Mouse (Mus musculus) kidney, embryonic 15.5 days (tissue): ENCODE results near the gene Dcun1d5. TPM values are rescaled to one million over a fixed set of nuclear protein-coding genes. Genes with fewer than 3 reads are reported as not detected.

Experiments
- ATAC-seq: fragments of 200-750 bp; cut with Nextera tagmentation; replicated peaks from 2 replicates; pipeline ENCODE4 v1.8.0; 2017; ENCODE audit warnings: moderate TSS enrichment; ENCODE audit not compliant: low FRiP score
- H3K27ac ChIP-seq: fragments of 300-500 bp; sonication (generic); 2 replicates; pipeline ENCODE4 v1.5.1; 2015; ENCODE audit warnings: mild to moderate bottlenecking, inconsistent platforms
- H3K27me3 ChIP-seq: fragments of 300-500 bp; sonication (generic); 2 replicates; pipeline ENCODE4 v1.6.1; 2015; ENCODE audit warnings: inconsistent platforms
- H3K36me3 ChIP-seq: fragments of 300-500 bp; sonication (generic); 2 replicates; pipeline ENCODE4 v1.6.1; 2015; ENCODE audit warnings: inconsistent platforms
- H3K4me1 ChIP-seq: fragments of 300-500 bp; sonication (generic); 2 replicates; pipeline ENCODE4 v1.6.1; 2015; ENCODE audit warnings: inconsistent platforms
- H3K4me2 ChIP-seq: fragments of 300-500 bp; sonication (generic); 2 replicates; pipeline ENCODE4 v1.6.1; 2015; ENCODE audit warnings: moderate library complexity, mild to moderate bottlenecking, inconsistent platforms
- H3K4me3 ChIP-seq: fragments of 300-500 bp; sonication (generic); replicated peaks from 2 replicates; pipeline ENCODE4 v1.5.1; 2015; ENCODE audit warnings: mild to moderate bottlenecking, inconsistent platforms
- H3K9ac ChIP-seq: fragments of 300-500 bp; sonication (generic); 2 replicates; pipeline ENCODE4 v1.6.1; 2015; ENCODE audit warnings: mild to moderate bottlenecking, inconsistent platforms
- H3K9me3 ChIP-seq: fragments of 300-500 bp; sonication (generic); replicated peaks from 2 replicates; pipeline ENCODE4 v1.6.1; 2016; ENCODE audit warnings: inconsistent platforms
- WGBS: fragments of 180-500 bp; shearing (Covaris S2); methylation state at CpG from one replicate; pipeline ENCODE4 v1.1.7; 2015; ENCODE audit warnings: mixed read lengths; 5-methylcytosine and 5-hydroxymethylcytosine counted together
- polyA plus RNA-seq: library from polyadenylated mRNA; unstranded; fragments of >200 nt; fragmentation: Nextera tagmentation; extraction: Ambion mirVana; gene quantifications from 2 replicates; pipeline ENCODE4 v1.2.1, GENCODE M21; 2015

Gene Dcun1d5
- polyA plus RNA-seq, 1 experiment from 2014 or later: 126 TPM

DNA sequence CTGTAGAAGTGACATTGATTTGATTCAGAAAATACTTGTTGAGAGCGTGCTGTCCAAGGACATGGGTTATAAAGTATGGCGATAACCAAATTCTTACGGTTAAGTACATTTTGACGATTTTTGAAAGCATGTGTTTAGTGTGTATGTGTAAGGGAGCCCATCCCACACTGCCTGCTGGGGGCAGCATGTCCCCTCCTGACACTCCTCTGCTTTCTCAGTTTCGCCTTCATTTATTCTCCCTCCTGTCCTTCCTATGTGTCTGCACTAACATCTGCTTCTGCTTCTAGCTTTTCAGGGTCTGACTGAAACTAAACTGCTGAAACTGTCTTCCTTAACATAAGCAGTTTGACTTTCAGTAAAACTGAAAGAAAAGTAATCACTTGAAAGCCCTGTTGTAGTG lies 36.7 kb downstream of the Dcun1d5 start:
- WGBS: 87% methylated on average over 5 of the region's 5 CpGs
- Histone ChIP-seq H3K9ac (no peak overlapping the region), H3K27ac (no peak overlapping the region), H3K4me2 (no peak overlapping the region), H3K4me3 (no peak overlapping the region), H3K27me3 (no peaks in the 10 kb centered on the region), H3K9me3 (no peaks in the 10 kb centered on the region), H3K36me3 (peaks cover 3% of the 10 kb centered on the region; the same call in 1 of the 2 replicates), H3K4me1 (no peaks in the 10 kb centered on the region)
- no peak for ATAC-seq

- Histone ChIP-seq H3K27ac (no peak overlapping the region), H3K36me3 (peaks cover 3% of the 10 kb centered on the region; the same call in 1 of the 2 replicates), H3K9ac (no peak overlapping the region), H3K4me3 (no peak overlapping the region), H3K4me1 (no peaks in the 10 kb centered on the region), H3K4me2 (no peak overlapping the region), H3K9me3 (no peaks in the 10 kb centered on the region), H3K27me3 (no peaks in the 10 kb centered on the region)
- no peak for ATAC-seq
- 79% methylated on average over 7 of the region's 7 CpGs for WGBS
Observed at GRCm38 (mm10) chr9:7221460-7221859, 37.1 kb downstream of the Dcun1d5 start.

GRCm38 (mm10) chr9:7238619-7239018 lies 54.3 kb downstream of the Dcun1d5 start:
- no peaks in the 10 kb centered on the region for H3K27me3 ChIP-seq
- no peak overlapping the region for H3K4me2 ChIP-seq
- no peaks in the 10 kb centered on the region for H3K9me3 ChIP-seq
- H3K36me3 ChIP-seq: no peaks in the 10 kb centered on the region
- no peak overlapping the region for H3K4me3 ChIP-seq
- no peaks in the 10 kb centered on the region for H3K4me1 ChIP-seq
- no peak overlapping the region for H3K27ac ChIP-seq
- no peak for ATAC-seq
- H3K9ac ChIP-seq: no peak overlapping the region
- WGBS: 93% methylated on average over 1 of the region's 1 CpGs

DNA sequence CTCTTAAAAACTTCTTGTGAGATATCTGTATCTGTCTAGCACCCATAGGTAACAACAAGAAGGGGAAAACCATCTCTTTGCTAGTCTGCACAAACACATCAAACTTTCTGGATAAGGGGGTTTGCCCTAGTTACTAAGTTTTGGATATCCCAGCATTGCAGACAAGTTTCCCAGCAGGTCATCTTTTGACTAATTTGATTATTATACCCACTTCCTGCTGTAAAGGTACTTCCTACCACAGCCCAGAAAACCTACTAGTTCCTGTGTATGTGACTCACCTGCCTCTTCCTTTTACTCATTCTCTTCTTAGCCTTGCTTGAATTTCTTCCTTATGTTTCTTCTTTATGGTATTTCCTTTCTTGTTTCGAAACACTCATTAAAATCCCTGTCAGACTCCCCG lies 55.6 kb downstream of the Dcun1d5 start:
- 71% methylated on average over 2 of the region's 2 CpGs for WGBS
- no peak for ATAC-seq
- Histone ChIP-seq H3K36me3 (no peaks in the 10 kb centered on the region), H3K9ac (no peak overlapping the region), H3K4me3 (no peak overlapping the region), H3K9me3 (no peaks in the 10 kb centered on the region), H3K27ac (no peak overlapping the region), H3K4me1 (no peaks in the 10 kb centered on the region), H3K27me3 (no peaks in the 10 kb centered on the region), H3K4me2 (no peak overlapping the region)

DNA sequence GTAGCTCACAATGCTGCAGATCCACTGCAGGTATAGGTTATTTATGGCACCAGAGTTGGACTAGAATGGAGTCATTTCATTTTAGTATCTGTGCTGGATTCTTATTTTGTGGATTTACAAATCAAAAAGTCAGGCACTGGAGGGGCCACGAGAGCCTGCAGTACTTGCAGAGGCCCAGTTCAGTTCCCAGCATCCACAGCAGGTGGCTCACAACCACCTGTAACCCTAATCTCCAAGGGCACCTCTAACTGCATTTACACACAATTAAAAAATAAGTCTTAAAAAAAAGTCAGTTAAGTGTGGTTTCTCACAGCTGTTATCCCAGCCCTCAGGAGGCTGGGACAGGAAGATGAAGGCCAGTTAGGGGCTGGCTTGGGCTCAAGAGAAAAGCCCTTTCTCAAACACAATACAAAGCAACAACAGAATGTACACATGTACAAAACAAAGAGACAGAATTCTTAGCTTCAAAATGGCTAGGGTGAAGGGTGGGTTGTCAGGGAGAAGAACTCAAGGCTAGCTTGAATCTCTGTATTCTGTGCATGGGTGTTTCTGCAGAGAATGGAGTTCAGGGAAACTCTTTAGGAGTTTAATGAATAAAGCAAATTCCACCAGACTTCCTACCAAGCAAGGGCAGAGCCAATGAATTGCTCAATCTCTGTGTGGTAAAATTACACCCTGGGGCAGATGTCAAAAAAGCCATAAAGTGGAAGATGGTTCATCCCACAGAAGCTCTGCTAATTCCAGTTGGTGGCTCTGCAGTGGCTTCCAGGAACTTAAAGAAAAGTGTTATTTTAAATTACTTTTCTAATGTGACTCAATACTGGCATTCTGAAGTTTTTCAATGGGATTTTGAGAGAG lies 68.7 kb downstream of the Dcun1d5 start:
- Histone ChIP-seq H3K4me2 (no peak overlapping the region), H3K27ac (no peak overlapping the region), H3K27me3 (no peaks in the 10 kb centered on the region), H3K4me1 (no peaks in the 10 kb centered on the region), H3K9ac (no peak overlapping the region), H3K4me3 (no peak overlapping the region), H3K9me3 (no peaks in the 10 kb centered on the region), H3K36me3 (no peaks in the 10 kb centered on the region)
- ATAC-seq: no peak
- WGBS: 85% methylated on average over 1 of the region's 1 CpGs

Other genes with a start within 250 kb of the Dcun1d5 start
- gene Dync2h1, start 74 bp upstream of the Dcun1d5 start, polyA plus RNA-seq: 22.0 and 23.2 TPM in 2 replicates
- 0.18 and 56.0 TPM in 2 replicates for gene Mmp13, start 88.0 kb downstream of the Dcun1d5 start, polyA plus RNA-seq
- not detected in 2 replicates for gene Mmp12, start 159.9 kb downstream of the Dcun1d5 start, polyA plus RNA-seq
- gene Mmp1b, start 203.5 kb downstream of the Dcun1d5 start, polyA plus RNA-seq: not detected in 2 replicates